Mouse (Mus musculus): ENCODE data around the gene Prpf38a.

DNA sequence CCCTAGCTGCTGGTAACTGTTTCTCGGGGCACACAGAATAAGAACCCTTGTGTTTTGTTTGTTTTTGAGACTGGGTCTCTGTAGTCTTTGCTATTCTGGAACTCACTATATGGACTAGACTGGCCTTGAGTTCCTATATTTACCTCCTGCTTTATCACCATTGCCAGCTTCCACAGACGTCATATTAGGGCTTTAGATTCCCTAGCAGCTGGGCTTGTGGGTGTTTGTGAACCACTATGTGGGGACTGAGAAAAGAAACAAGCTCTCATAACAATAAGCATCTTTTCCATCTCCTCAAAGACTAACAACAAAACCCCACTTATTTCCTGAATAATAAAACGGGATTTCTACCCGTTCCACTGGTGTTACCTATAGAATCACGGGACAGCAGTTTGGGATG is 31.8 kb upstream of the Prpf38a start:
- no peak for TF ChIP-seq CTCF (IDR thresholded peaks at IDR 0.05; ENCODE audit: low read depth, low read length)
- no peak for TF ChIP-seq EP300 (IDR thresholded peaks at IDR 0.05; ENCODE audit: insufficient read depth, low read depth, low read length)
- no peak for TF ChIP-seq POLR2A (IDR thresholded peaks at IDR 0.05; ENCODE audit: insufficient read depth, low read length)

All from ES-Bruce4 (cell line).